Mouse (Mus musculus): Measurements from ENCODE around the gene Olfr541.
"Not testable (repeated sequence)": the region's sequence is repeated elsewhere in the genome, so short reads cannot be mapped to it uniquely, and the experiment has no call there.

Olfr541 gene

GRCm38 (mm10) chr7:140696967-140697366 is at the start of gene Olfr541:
Gene Olfr541, plus strand, starts transcription at chr7:140697267.
- no peak for DNase-seq

DNA sequence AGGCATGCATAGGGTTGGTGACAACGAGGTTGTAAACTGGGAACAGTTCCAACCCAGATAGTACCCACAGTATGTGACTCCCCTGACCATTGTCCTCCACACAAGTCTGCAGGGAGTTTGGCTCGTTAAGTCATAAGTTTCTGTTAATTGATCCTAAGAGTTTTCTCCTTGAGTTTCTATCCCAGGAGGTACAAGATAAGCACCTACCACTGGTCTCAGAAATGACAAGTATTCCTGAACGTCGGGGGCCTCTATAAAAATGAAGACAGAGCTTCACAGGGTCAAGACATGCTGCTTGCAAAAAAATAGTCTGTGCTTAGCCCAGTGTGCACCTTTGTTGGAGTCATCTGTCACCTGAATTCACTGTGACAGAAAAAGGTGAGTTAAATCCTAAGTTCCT is 37.4 kb upstream of the Olfr541 start, which contains the start of gene Olfr539:
Olfr539 (plus strand) TSS at position 301 of the 400 bp plus-strand sequence.
- DNase-seq, result no peak

DNA sequence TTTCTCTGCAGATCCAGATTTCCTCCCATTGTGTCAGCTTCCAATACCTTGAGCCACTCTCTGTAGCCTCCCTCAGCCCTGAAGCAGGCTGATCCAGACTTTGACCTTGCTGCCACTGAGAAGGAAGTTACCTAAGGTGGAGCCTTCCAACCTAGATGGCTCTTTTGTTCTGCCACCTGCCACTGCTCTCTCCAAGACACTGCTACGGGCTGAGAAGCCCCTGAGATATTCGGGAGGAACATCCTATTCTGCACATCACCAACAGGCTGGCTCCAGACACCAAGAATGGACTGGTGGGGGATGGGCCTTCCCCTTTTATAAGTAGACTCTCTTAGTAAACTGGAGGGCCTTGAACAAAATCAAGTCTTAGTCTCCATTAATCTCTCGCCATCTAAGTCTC is 26.4 kb upstream of the Olfr541 start:
- DNase-seq, result not testable (repeated sequence)

GRCm38 (mm10) chr7:140675863-140676262 is 21.2 kb upstream of the Olfr541 start:
- DNase-seq, result no peak

- DNase-seq, result not testable (repeated sequence)
Observed at GRCm38 (mm10) chr7:140679591-140679990, 17.5 kb upstream of the Olfr541 start.

GRCm38 (mm10) chr7:140681651-140682050 is 15.4 kb upstream of the Olfr541 start, which contains the start of gene Olfr45:
Gene Olfr45, plus strand, starts transcription at chr7:140681951.
- DNase-seq, result no peak

GRCm38 (mm10) chr7:140706348-140706747 is 9.3 kb downstream of the Olfr541 start:
- DNase-seq, result peak; percentile 66

DNA sequence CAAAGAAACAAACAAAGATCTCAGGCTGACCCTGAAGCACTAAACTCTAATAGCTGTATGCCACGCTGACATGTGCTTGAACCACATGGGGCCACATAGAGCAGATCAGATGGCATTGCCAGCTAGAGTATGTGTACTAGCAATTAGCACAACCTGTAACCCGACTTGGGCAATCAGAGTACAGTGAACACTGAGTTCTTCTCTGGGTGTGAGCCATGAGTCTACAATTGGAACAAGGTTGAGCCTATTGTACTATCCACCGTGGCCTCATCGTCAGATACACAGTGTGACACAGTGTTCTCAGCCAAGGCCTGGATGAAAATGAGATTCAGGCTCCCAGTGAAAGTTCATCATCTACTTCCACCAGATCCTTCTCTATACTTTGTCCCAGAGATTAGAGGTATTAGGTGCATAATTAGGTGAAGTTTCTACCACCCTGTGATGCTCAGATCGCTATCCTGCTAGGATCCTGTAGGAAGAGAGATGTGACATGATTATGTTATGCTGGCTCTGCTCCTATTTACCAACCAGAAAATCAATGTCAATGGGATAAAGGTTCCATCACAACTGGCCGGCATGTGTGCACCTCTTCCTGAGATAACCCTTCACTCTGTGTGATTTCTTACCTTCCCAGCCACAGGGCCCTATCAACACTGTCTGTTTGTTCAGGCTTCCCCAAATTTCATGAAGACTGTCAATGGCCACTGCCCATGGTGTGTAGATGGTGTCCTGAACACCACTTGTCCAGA is 10.6 kb downstream of the Olfr541 start:
- peak; percentile 83 for DNase-seq

GRCm38 (mm10) chr7:140717155-140718055 is 20.3 kb downstream of the Olfr541 start:
- DNase-seq, result peak; percentile 84

GRCm38 (mm10) chr7:140721095-140721494 is 24.0 kb downstream of the Olfr541 start:
- DNase-seq, result no peak

- DNase-seq, result no peak
Observed at GRCm38 (mm10) chr7:140725558-140725957, 28.5 kb downstream of the Olfr541 start.

GRCm38 (mm10) chr7:140733162-140733561 is 36.1 kb downstream of the Olfr541 start:
- DNase-seq, result no peak

DNA sequence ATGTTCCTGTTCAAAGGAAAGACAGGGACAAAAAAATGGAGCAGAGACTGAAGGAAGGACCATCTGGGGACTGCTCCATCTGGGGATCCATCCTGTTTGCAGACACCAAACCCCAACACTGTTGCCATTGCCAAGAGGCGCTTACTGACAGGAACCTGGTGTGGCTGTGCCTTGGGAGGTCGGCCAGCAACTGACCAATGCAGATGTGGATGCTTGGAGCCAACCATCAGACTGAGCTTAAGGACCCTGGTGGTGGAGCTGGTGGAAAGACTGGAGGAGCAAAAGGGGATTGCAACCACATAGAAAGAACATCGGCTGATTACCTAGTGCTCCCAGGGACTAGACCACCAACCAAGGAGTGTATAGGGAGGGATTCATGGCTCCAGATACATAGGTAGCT is 50.3 kb downstream of the Olfr541 start:
- peak; percentile 91 for DNase-seq

- peak; percentile 90 for DNase-seq
Observed at GRCm38 (mm10) chr7:140748116-140748826, 51.2 kb downstream of the Olfr541 start.

DNA sequence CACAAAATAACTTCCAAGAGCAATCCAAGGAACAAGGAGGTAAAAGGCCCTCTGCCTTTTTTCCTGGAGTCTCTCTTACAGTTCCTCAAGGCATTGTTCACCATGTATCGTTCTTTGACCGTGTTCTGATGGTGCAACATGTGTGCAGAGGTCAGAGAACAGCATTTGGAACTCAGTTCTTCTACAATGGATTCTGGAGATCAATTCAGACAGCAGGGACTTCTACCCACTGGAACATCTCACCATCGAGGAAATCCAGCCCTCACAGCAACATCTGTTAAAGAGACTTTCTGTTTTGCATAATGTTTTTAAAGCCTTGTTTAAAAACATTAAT is 51.7 kb downstream of the Olfr541 start:
- no peak for DNase-seq

- no peak for DNase-seq
Observed at GRCm38 (mm10) chr7:140754556-140754955, 57.5 kb downstream of the Olfr541 start.
